Mouse (Mus musculus): ENCODE data around the gene Ccdc24. TPM values are rescaled to one million over a fixed set of nuclear protein-coding genes. Genes with fewer than 3 reads are reported as not detected.

Gene Ccdc24
- polyA plus RNA-seq, 2 experiments = 1.8 to 15.1 TPM

GRCm38 (mm10) chr4:117828572-117829145, 43.7 kb downstream of the Ccdc24 start:
- WGBS = 70% methylated on average over 8 of the region's 8 CpGs
- Histone ChIP-seq H3K27me3 (ENCODE audit: control insufficient read depth, insufficient read depth, low read length) (no peaks in the 10 kb centered on the region), H3K9me3 (ENCODE audit: control insufficient read depth, low read length) (no peaks in the 10 kb centered on the region), H3K9ac (ENCODE audit: low read depth, low read length, severe bottlenecking) (no peak overlapping the region), H3K27ac (replicated peaks; ENCODE audit: low read depth, low read length) (no peak overlapping the region), H3K4me3 (replicated peaks; ENCODE audit: low read length) (no peak overlapping the region), H3K36me3 (ENCODE audit: control insufficient read depth, insufficient read depth, low read length) (no peaks in the 10 kb centered on the region), H3K4me1 (ENCODE audit: control insufficient read depth, insufficient read depth, low read length) (no peaks in the 10 kb centered on the region), H3K4me2 (replicated peaks; ENCODE audit: low read depth, low read length, severe bottlenecking) (no peak overlapping the region)
- TF ChIP-seq POLR2A (IDR thresholded peaks at IDR 0.05; ENCODE audit: borderline replicate concordance, extremely low read depth, insufficient read depth, insufficient read length) = no peak
- DNase-seq (ENCODE audit: low spot score) = no peak
- no peak for ATAC-seq (ENCODE audit: low FRiP score, low read depth)

GRCm38 (mm10) chr4:117818032-117818431, 54.3 kb downstream of the Ccdc24 start:
- 91% methylated on average over 10 of the region's 10 CpGs for WGBS
- H3K4me3 ChIP-seq (replicated peaks; ENCODE audit: low read length) = no peak overlapping the region

GRCm38 (mm10) chr4:117816776-117817175, 55.6 kb downstream of the Ccdc24 start:
- H3K9ac ChIP-seq (ENCODE audit: low read depth, low read length, severe bottlenecking) = no peak overlapping the region
- no peak for TF ChIP-seq POLR2A (IDR thresholded peaks at IDR 0.05; ENCODE audit: borderline replicate concordance, extremely low read depth, insufficient read depth, insufficient read length)
- ATAC-seq (ENCODE audit: low FRiP score, low read depth) = no peak
- H3K4me2 ChIP-seq (replicated peaks; ENCODE audit: low read depth, low read length, severe bottlenecking) = no peak overlapping the region
- H3K36me3 ChIP-seq (ENCODE audit: control insufficient read depth, insufficient read depth, low read length) = no peaks in the 10 kb centered on the region
- H3K27ac ChIP-seq (replicated peaks; ENCODE audit: low read depth, low read length) = no peak overlapping the region
- H3K9me3 ChIP-seq (ENCODE audit: control insufficient read depth, low read length) = no peaks in the 10 kb centered on the region
- H3K27me3 ChIP-seq (ENCODE audit: control insufficient read depth, insufficient read depth, low read length) = no peaks in the 10 kb centered on the region
- DNase-seq (ENCODE audit: low spot score) = no peak
- no peaks in the 10 kb centered on the region for H3K4me1 ChIP-seq (ENCODE audit: control insufficient read depth, insufficient read depth, low read length)
- WGBS = 73% methylated on average over 5 of the region's 5 CpGs
- H3K4me3 ChIP-seq (replicated peaks; ENCODE audit: low read length) = no peak overlapping the region

More at GRCm38 (mm10) chr4:117818032-117818431, 54.3 kb downstream of the Ccdc24 start:
- Histone ChIP-seq H3K4me2 (replicated peaks; ENCODE audit: low read depth, low read length, severe bottlenecking) (no peak overlapping the region), H3K4me1 (ENCODE audit: control insufficient read depth, insufficient read depth, low read length) (no peaks in the 10 kb centered on the region), H3K27ac (replicated peaks; ENCODE audit: low read depth, low read length) (no peak overlapping the region), H3K36me3 (ENCODE audit: control insufficient read depth, insufficient read depth, low read length) (no peaks in the 10 kb centered on the region), H3K27me3 (ENCODE audit: control insufficient read depth, insufficient read depth, low read length) (no peaks in the 10 kb centered on the region), H3K9me3 (ENCODE audit: control insufficient read depth, low read length) (no peaks in the 10 kb centered on the region), H3K9ac (ENCODE audit: low read depth, low read length, severe bottlenecking) (no peak overlapping the region)
- ATAC-seq (ENCODE audit: low FRiP score, low read depth) (no peak), DNase-seq (ENCODE audit: low spot score) (no peak)
- TF ChIP-seq POLR2A (IDR thresholded peaks at IDR 0.05; ENCODE audit: borderline replicate concordance, extremely low read depth, insufficient read depth, insufficient read length) = no peak

Other genes starting within 250 kb of the Ccdc24 start
- gene Dmap1, start 190.3 kb downstream of the Ccdc24 start, polyA plus RNA-seq (2012; rRNA removed) = 51.7 and 57.5 TPM in 2 replicates
- 66.8 and 72.4 TPM in 2 replicates for gene Dmap1, start 190.3 kb downstream of the Ccdc24 start, polyA plus RNA-seq (2014; fragmentation: Nextera tagmentation; extraction: Ambion mirVana)
- not detected in 2 replicates for gene Gm12845, start 148.1 kb downstream of the Ccdc24 start, polyA plus RNA-seq (2012; rRNA removed)
- not detected in 2 replicates for gene Gm12845, start 148.1 kb downstream of the Ccdc24 start, polyA plus RNA-seq (2014; fragmentation: Nextera tagmentation; extraction: Ambion mirVana)
- not detected in 2 replicates for gene Klf17, start 106.9 kb downstream of the Ccdc24 start, polyA plus RNA-seq (2012; rRNA removed)
- not detected in 2 replicates for gene Klf17, start 106.9 kb downstream of the Ccdc24 start, polyA plus RNA-seq (2014; fragmentation: Nextera tagmentation; extraction: Ambion mirVana)
- gene Slc6a9, start 38.1 kb downstream of the Ccdc24 start, polyA plus RNA-seq (2012; rRNA removed) = 30.1 and 46.7 TPM in 2 replicates
- gene Slc6a9, start 38.1 kb downstream of the Ccdc24 start, polyA plus RNA-seq (2014; fragmentation: Nextera tagmentation; extraction: Ambion mirVana) = 9.7 and 12.2 TPM in 2 replicates
- 95.4 and 149 TPM in 2 replicates for gene B4galt2, start 10.9 kb upstream of the Ccdc24 start, polyA plus RNA-seq (2012; rRNA removed)
- 43.4 and 48.8 TPM in 2 replicates for gene B4galt2, start 10.9 kb upstream of the Ccdc24 start, polyA plus RNA-seq (2014; fragmentation: Nextera tagmentation; extraction: Ambion mirVana)
- 262 and 310 TPM in 2 replicates for gene Atp6v0b, start 14.8 kb upstream of the Ccdc24 start, polyA plus RNA-seq (2012; rRNA removed)
- 216 and 224 TPM in 2 replicates for gene Atp6v0b, start 14.8 kb upstream of the Ccdc24 start, polyA plus RNA-seq (2014; fragmentation: Nextera tagmentation; extraction: Ambion mirVana)
- 18.4 and 23.2 TPM in 2 replicates for gene Dph2, start 19.5 kb upstream of the Ccdc24 start, polyA plus RNA-seq (2012; rRNA removed)
- 17.0 and 18.7 TPM in 2 replicates for gene Dph2, start 19.5 kb upstream of the Ccdc24 start, polyA plus RNA-seq (2014; fragmentation: Nextera tagmentation; extraction: Ambion mirVana)
- gene Ipo13, start 42.4 kb upstream of the Ccdc24 start, polyA plus RNA-seq (2012; rRNA removed) = 63.4 and 75.9 TPM in 2 replicates
- 38.8 and 40.4 TPM in 2 replicates for gene Ipo13, start 42.4 kb upstream of the Ccdc24 start, polyA plus RNA-seq (2014; fragmentation: Nextera tagmentation; extraction: Ambion mirVana)
- 4.1 and 5.7 TPM in 2 replicates for gene Artn, start 57.2 kb upstream of the Ccdc24 start, polyA plus RNA-seq (2012; rRNA removed)
- 5.5 and 7.6 TPM in 2 replicates for gene Artn, start 57.2 kb upstream of the Ccdc24 start, polyA plus RNA-seq (2014; fragmentation: Nextera tagmentation; extraction: Ambion mirVana)

Data from limb, embryonic 14.5 days (tissue).